Mouse (Mus musculus) monocyte, adult 2 months (primary cell): Measurements from ENCODE around the gene Tbc1d1.

ENCODE experiments used
- DNase-seq, 2 experiments: peaks; one replicate each; pipeline ENCODE4 v3.0.0; 2022; ENCODE audit warnings: low spot score in 2 of 2, low read depth in 1 of 2

The Tbc1d1 gene

GRCm38 (mm10) chr5:64160705-64161391 is 4.7 kb downstream of the Tbc1d1 start:
- peak in 1 of 2 experiments; percentile 7 for DNase-seq

DNA sequence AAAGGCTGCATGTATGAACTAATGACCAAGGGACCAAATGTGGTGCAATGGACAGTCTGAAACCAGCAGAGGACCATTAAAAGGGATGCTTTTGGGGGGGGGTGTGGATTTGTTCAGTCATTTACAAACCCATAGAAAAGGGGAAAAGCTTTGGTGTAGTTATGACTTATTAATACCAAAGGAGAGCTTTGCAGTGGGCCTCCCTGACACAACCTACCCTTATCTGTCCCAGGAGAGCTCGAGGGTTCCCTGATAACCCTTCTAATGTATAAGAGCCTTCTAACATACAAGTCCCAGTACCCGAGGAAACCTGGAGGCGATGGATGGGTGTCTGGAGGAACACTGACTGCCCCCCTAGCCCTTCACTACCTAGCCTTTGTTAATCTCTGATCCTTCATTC is 5.8 kb downstream of the Tbc1d1 start:
- no peak for DNase-seq

DNA sequence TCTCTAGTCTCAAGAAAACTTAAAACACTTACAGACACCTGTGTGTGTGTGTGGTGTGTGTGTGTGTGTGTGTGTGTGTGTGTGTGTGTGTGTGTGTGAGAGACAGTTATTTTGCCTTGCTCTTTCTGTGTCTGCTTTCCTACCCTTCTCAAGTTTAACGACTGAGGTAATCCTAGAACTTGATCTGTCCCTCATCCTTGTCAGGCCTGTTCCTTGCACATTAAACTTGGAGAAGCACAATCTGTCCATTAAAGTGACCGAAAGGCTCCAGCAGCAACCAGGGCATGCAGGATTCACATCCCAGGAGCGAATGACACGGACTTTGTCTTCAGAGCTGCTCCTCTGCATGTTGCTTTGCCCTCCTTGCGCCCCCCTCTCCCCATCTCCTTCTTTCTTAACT is 6.5 kb downstream of the Tbc1d1 start:
- DNase-seq: no peak

- DNase-seq: no peak
Measured at GRCm38 (mm10) chr5:64164414-64164813, 8.3 kb downstream of the Tbc1d1 start.

DNA sequence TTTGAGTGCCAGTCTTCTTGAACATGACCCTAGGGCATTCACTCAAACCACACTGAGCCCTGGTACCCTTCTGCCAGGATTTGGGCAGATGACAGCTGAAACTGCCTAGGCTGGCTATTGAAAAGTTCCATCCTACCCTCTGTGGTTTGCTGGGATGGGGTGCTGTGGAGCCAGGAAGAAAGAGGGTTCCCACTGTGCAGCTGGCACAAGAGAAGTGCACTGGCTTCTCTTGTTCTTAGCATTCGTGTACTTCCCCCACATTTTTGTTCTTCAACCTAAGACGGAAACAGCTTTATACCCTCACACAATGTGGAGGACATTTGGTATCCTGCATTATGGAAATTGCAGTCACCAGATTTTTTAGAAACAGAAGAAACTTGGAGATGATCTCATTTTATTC is 9.7 kb downstream of the Tbc1d1 start:
- no peak for DNase-seq

DNA sequence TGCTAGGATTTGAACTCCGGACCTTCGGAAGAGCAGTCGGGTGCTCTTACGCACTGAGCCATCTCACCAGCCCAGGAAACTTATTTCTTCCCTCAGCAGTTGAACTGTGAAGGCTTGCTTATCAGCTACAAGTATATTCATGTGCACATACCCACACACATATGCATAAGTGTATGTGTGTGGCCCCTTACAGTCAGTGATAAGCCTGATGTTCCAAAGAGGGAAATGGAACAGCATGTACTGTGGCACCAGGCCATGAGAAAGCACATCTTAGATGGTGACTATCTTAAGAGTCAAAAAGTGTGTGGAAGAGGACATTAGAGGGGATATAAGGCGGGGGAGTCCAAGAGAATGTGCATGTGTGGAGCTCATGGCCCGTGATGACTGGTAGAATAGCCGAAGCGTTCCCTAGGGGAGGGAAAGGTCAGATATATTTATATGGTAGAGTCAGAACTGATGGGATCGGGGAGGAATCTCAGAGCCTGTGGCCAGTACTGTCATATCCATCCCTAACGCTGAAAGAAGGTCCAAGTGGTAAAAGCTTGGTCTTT is 13.0 kb downstream of the Tbc1d1 start:
- DNase-seq: no peak

GRCm38 (mm10) chr5:64172884-64173283 is 16.8 kb downstream of the Tbc1d1 start:
- no peak for DNase-seq

DNA sequence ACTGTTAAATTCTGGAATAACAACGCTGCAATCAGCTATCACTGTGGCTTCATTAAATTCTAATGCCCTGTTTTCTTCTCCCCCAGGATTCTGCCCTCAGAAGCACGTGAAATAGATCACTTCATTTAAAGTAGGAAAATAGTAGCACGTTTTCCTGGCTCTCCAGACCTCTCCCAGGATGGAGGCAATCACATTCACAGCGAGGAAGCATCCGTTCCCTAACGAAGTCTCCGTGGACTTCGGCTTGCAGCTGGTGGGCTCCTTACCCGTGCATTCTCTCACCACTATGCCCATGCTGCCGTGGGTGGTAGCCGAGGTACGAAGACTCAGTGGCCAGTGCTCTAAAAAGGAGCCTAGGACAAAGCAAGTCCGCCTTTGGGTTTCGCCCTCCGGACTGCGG is 17.2 kb downstream of the Tbc1d1 start:
- DNase-seq: no peak

GRCm38 (mm10) chr5:64174429-64174935 is 18.4 kb downstream of the Tbc1d1 start:
- no peak for DNase-seq

DNA sequence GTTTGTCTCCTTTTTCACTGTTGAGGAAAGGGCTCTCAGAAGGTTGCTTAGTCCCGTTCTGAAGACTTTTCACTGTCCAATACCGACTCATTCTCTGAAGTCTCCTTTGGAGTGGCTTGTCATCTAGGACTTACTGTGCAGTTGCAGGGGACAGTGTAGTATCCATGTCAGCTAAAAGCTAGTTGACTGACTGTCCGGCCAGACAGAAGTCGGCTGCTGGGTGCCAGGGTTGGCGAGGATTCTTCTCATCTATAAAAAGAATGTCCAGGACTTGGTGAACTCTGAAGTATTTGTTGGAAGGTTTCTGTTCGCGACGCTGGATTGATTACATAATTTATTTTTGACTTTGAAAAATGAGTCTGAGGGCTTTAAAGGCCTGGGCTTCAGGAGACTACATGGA is 24.4 kb downstream of the Tbc1d1 start:
- no peak for DNase-seq

- no peak for DNase-seq
Measured at GRCm38 (mm10) chr5:64183712-64184111, 27.6 kb downstream of the Tbc1d1 start.

GRCm38 (mm10) chr5:64185257-64185656 is 29.2 kb downstream of the Tbc1d1 start:
- no peak for DNase-seq

DNA sequence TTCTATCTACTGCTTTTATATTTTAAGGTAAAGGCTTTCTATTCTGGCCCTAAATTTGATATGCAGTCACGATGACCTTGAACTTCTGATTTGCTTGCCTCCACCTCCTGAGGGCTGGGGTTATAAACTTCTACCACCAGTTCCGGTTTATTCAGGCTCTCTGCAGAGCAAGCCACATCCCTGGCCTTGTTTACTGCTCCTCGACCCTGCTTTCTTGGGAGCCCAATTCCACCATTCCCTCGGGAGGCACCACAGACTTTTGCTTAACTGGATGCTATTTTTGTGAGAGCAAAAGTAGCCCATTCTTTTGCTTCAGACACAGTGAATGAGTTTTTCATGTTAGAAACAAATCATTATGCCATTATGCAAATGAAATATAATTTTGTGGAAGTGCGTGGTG is 30.5 kb downstream of the Tbc1d1 start:
- no peak for DNase-seq

GRCm38 (mm10) chr5:64188083-64188648 is 32.1 kb downstream of the Tbc1d1 start:
- DNase-seq: no peak

GRCm38 (mm10) chr5:64190892-64191291 is 34.8 kb downstream of the Tbc1d1 start:
- DNase-seq: no peak

DNA sequence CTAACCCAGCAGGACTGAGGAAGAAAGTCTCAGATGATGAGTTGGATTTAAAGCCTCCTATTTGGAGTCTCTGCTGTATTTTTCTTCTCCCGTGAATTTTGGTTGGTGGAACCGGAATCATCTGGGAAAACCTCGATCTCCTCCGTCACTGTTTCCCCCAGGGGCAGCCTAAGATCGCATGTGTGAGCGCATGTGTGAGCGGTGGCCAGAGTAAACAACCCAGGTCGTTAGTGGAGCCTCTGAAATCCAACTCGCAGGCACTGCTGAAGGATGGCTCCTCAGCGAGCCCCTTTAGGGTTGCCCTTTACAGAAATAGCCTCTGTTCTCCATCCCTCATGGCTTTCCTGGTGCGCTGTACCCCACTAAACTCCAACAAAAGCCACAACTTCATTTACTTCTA is 37.2 kb downstream of the Tbc1d1 start:
- no peak for DNase-seq

GRCm38 (mm10) chr5:64196250-64196865 is 40.3 kb downstream of the Tbc1d1 start:
- DNase-seq: no peak

GRCm38 (mm10) chr5:64196866-64197321 is 40.8 kb downstream of the Tbc1d1 start:
- DNase-seq: no peak

- no peak for DNase-seq
Measured at GRCm38 (mm10) chr5:64198624-64199023, 42.5 kb downstream of the Tbc1d1 start.

DNA sequence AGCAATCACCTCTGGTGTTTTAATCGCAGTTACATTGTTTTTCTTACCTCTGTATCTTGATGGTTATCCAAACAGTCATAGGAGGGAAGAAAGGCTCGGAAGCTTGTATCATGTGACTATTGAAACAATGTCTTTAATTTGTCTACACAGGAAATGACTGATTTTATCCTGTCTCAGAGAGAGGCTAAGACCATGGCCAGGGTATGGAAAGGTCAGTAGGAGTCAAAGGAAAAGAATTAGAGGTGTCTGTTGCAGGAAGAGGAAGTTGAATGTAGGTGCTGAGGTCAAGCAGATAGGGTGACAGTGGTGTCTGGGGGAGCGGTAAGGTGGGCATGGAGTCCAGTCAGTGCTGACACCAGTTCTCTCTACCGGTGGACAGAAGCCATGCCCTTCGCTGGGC is 45.0 kb downstream of the Tbc1d1 start:
- DNase-seq: no peak

- peak in 1 of 2 experiments; percentile 9 for DNase-seq
Measured at GRCm38 (mm10) chr5:64202306-64202705, 46.2 kb downstream of the Tbc1d1 start.

DNA sequence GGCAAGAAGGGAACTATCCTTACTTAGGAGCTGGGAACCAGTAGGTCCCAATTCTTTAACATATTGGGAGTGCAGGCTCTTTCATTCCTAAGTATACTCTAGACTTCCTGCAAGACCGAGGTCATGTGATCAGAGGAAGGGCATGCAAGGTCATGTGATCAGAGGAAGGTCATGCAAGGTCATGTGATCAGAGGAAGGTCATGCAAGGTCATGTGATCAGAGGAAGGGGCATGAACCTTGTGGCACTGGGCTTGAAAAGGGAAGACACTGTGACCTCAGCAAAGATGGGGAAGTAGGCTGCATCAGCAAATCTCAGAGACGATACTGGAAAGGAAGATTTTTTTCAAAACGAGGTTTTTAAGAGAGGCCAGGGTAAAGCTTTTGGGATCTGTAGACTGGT is 49.5 kb downstream of the Tbc1d1 start:
- peak in 1 of 2 experiments; percentile 61 for DNase-seq
